Comparison of ENCODE assay signal across 23 mouse cellular contexts in the genomic region with DNA sequence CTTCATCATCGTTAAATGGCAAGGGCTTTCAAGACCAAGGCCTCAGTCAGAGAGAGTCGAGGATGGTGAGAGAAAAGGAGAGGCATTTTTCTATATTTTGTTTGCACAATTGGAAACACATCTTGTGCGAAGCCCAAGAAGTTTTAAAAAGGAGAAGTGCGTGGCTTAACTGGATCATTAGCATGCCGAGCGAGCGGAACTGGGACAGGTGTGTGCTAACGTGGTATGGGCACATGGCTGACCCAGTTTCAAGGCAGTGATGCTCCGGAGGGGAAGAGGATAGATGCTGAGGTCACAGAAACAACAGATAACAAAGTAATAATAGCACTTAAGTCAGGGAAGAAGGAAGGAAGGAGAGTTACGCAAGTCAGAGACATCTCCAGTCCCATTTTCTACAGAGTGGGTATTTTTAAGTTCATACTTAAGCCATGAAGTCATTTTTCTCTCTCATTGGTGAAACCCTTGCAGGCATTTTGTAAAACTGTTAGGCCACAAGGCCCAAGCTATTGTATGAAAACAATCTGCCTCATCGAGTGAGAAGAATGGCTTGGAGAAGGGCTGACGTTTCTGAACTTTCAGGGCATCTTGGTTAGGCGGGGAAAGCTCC. TPM values are rescaled to one million over a fixed set of nuclear protein-coding genes. Genes with fewer than 3 reads are reported as not detected.
DNase-seq lines count a peak whose midpoint lies in the region; ATAC-seq lines count a peak whose summit lies in the region.
"Had no signal": no experiment of that assay in that cellular context is flagged by ENCODE, and none has a peak within 500 bp of the region (broad histone marks: within the 10 kb centered on the region; RNA-seq: fewer than 3 reads in every experiment).

No protein-coding gene starts in this region.

- ATAC-seq in frontal cortex, adult (ENCODE audit: low TSS enrichment) = peak; percentile 49; the same call in 1 of the 2 replicates
- ATAC-seq in megakaryocyte progenitor cell, adult 5-6 weeks (replicated peaks; ENCODE audit: poor library complexity) = peak; percentile 60
- ATAC-seq: CD4-positive, CD25-positive, alpha-beta regulatory T cell, adult 4 months; forebrain, embryonic 14.5 days; forebrain, postnatal 0 days; Patski had no signal

- DNase-seq in frontal cortex, postnatal 10 days (ENCODE audit: low spot score in 2 of 2) = no peak
- DNase-seq in 3T3-L1 (ENCODE audit: low read depth, low spot score) (peak; percentile 61), NIH3T3 (ENCODE audit: low read depth) (peak; percentile 47)
- no peak for DNase-seq in gastrocnemius, postnatal 4 days (ENCODE audit: low spot score in 2 of 2)
- DNase-seq in testis, postnatal 14 days (ENCODE audit: low spot score) = no peak
- DNase-seq in testis, postnatal 10 days (ENCODE audit: low spot score) = no peak
- DNase-seq: adrenal gland, adult 2 months; adrenal gland, postnatal 14 days; B cell, adult 2 months; cerebellum, adult 11 months; cerebellum, adult 2 months; cerebellum, adult 9-11 months; cerebellum, postnatal 25 days; forebrain, postnatal 0 days; gastrocnemius, postnatal 10 days; gastrocnemius, postnatal 36 days; heart, adult 2 months; heart, postnatal 14 days had no signal

RNA-seq across cellular contexts. Expression of gene Epha4, which starts 26.9 kb away (rescaled TPM):
- 0.07 TPM in 1 of 2 replicates, not detected in the other for total RNA-seq in megakaryocyte progenitor cell, adult 5-6 weeks (2015)
- 1.0 TPM in 1 of 2 replicates, not detected in the other for total RNA-seq in megakaryocyte progenitor cell, adult 5-6 weeks (2017)
- 10 to 100 TPM; 10.7 to 12.8 TPM for total RNA-seq in gastrocnemius, postnatal 4 days (2021)

Comparison
In these comparisons a context has a peak if more than half of its experiments do, and no peak if none do; other contexts are left out.
1. DNase-seq: peak in 3T3-L1 (single experiment) and NIH3T3 (single experiment); none in frontal cortex, postnatal 10 days (0 of 2), gastrocnemius, postnatal 4 days (0 of 2), testis, postnatal 14 days (single experiment) and testis, postnatal 10 days (single experiment).
2. RNA of gene Epha4, which starts 26.9 kb away (total RNA-seq): 10.7 to 12.8 TPM in gastrocnemius, postnatal 4 days; 0.07 to 1.0 TPM in megakaryocyte progenitor cell, adult 5-6 weeks; every median in the first group is over 4 times any median in the second.